Mouse (Mus musculus) bone marrow macrophage, adult 2 months (primary cell): ENCODE results near the gene Olfr412. TPM values are rescaled to one million over a fixed set of nuclear protein-coding genes. Genes with fewer than 3 reads are reported as not detected.
A peak's percentile ranks its signal among the peaks of the same experiment; 100 is the strongest.

ENCODE experiments used
- H3K27ac ChIP-seq: 2 replicates; pipeline ENCODE4 v1.5.1; 2012; ENCODE audit warnings: low read depth, low read length; ENCODE audit not compliant: insufficient read depth
- H3K4me1 ChIP-seq: 2 replicates; pipeline ENCODE4 v1.6.1; 2012; ENCODE audit warnings: low read length; ENCODE audit not compliant: control insufficient read depth, insufficient read depth
- H3K4me3 ChIP-seq: 2 replicates; pipeline ENCODE4 v1.5.1; 2012; ENCODE audit warnings: mild to moderate bottlenecking, low read length, moderate library complexity; ENCODE audit not compliant: insufficient read depth
- CTCF ChIP-seq: IDR thresholded peaks from 2 replicates; pipeline ENCODE4 v1.5.1; 2012; ENCODE audit warnings: low read depth, mild to moderate bottlenecking, low read length, moderate library complexity
- POLR2A ChIP-seq: IDR thresholded peaks from 2 replicates; pipeline ENCODE4 v1.6.1; 2012; ENCODE audit warnings: mild to moderate bottlenecking, low read depth, low read length, borderline replicate concordance
- polyA plus RNA-seq: library from polyadenylated mRNA; stranded (reverse); fragments of >200 nt; gene quantifications from 2 replicates; pipeline ENCODE4 v1.2.4, GENCODE M21; 2012; ENCODE audit not compliant: missing spikeins, insufficient read depth, insufficient read length

Olfr412 gene
- polyA plus RNA-seq = not detected in 2 replicates

- Histone ChIP-seq H3K4me1 (no peaks in the 10 kb centered on the region), H3K27ac (no peak within 1 kb of the TSS), H3K4me3 (no peak within 1 kb of the TSS)
- TF ChIP-seq POLR2A (no peak), CTCF (no peak)
Measured at GRCm38 (mm10) chr11:74361769-74362168, at the start of gene Olfr412. Olfr412 (plus strand) TSS chr11:74362069.

GRCm38 (mm10) chr11:74326044-74326443, 35.8 kb upstream of the Olfr412 start:
- Histone ChIP-seq H3K4me3 (no peak overlapping the region), H3K27ac (no peak overlapping the region), H3K4me1 (no peaks in the 10 kb centered on the region)
- TF ChIP-seq POLR2A (no peak), CTCF (no peak)

GRCm38 (mm10) chr11:74328781-74329180, 33.1 kb upstream of the Olfr412 start:
- TF ChIP-seq CTCF (no peak), POLR2A (no peak)

GRCm38 (mm10) chr11:74337931-74338330, 23.9 kb upstream of the Olfr412 start, which contains the start of gene Olfr410:
Olfr410 (minus strand) TSS chr11:74338031.
- Histone ChIP-seq H3K27ac (no peak within 1 kb of the TSS), H3K4me1 (no peaks in the 10 kb centered on the region), H3K4me3 (no peak within 1 kb of the TSS)
- TF ChIP-seq CTCF (no peak), POLR2A (no peak)

More at GRCm38 (mm10) chr11:74328781-74329180, 33.1 kb upstream of the Olfr412 start:
- Histone ChIP-seq H3K4me1 (no peaks in the 10 kb centered on the region), H3K4me3 (no peak overlapping the region), H3K27ac (no peak overlapping the region)

GRCm38 (mm10) chr11:74352550-74352949, 9.3 kb upstream of the Olfr412 start, which contains the start of gene Olfr411:
Olfr411 (minus strand) TSS chr11:74352650.
- no peaks in the 10 kb centered on the region for H3K4me1 ChIP-seq
- TF ChIP-seq POLR2A (no peak), CTCF (no peak)
- H3K4me3 ChIP-seq = no peak within 1 kb of the TSS
- H3K27ac ChIP-seq = no peak within 1 kb of the TSS

GRCm38 (mm10) chr11:74371393-74372100, 9.7 kb downstream of the Olfr412 start:
- H3K4me1 ChIP-seq = no peaks in the 10 kb centered on the region
- no peak overlapping the region for H3K27ac ChIP-seq
- no peak overlapping the region for H3K4me3 ChIP-seq
- TF ChIP-seq POLR2A (no peak), CTCF (peak; percentile 87)

GRCm38 (mm10) chr11:74376847-74377246, 15.0 kb downstream of the Olfr412 start:
- H3K27ac ChIP-seq = no peak overlapping the region

GRCm38 (mm10) chr11:74379166-74379873, 17.5 kb downstream of the Olfr412 start:
- Histone ChIP-seq H3K4me1 (no peaks in the 10 kb centered on the region), H3K27ac (no peak overlapping the region), H3K4me3 (no peak overlapping the region)
- TF ChIP-seq CTCF (no peak), POLR2A (no peak)

More at GRCm38 (mm10) chr11:74376847-74377246, 15.0 kb downstream of the Olfr412 start:
- TF ChIP-seq POLR2A (no peak), CTCF (no peak)
- Histone ChIP-seq H3K4me1 (no peaks in the 10 kb centered on the region), H3K4me3 (no peak overlapping the region)

GRCm38 (mm10) chr11:74385674-74386073, 23.8 kb downstream of the Olfr412 start:
- TF ChIP-seq CTCF (no peak), POLR2A (no peak)
- Histone ChIP-seq H3K4me3 (no peak overlapping the region), H3K4me1 (no peaks in the 10 kb centered on the region), H3K27ac (no peak overlapping the region)

GRCm38 (mm10) chr11:74387203-74387602, 25.3 kb downstream of the Olfr412 start:
- TF ChIP-seq POLR2A = no peak
- TF ChIP-seq CTCF = no peak
- Histone ChIP-seq H3K4me1 (no peaks in the 10 kb centered on the region), H3K27ac (no peak overlapping the region), H3K4me3 (no peak overlapping the region)
